Mouse (Mus musculus) cerebellum, adult 18-20 months (tissue): ENCODE data around the gene Bcl11a.
A peak's percentile ranks its signal among the peaks of the same experiment; 100 is the strongest.

Experiments
- DNase-seq, 2 experiments: peaks; one replicate each; pipeline ENCODE4 v3.0.0; 2021

Bcl11a gene

GRCm38 (mm10) chr11:24161458-24161857 is 83.6 kb downstream of the Bcl11a start:
- no peak for DNase-seq

- peak in 1 of 2 experiments; percentile 8 for DNase-seq
Measured at GRCm38 (mm10) chr11:24162056-24162455, 84.2 kb downstream of the Bcl11a start.

- DNase-seq: no peak
Measured at GRCm38 (mm10) chr11:24163072-24163471, 85.2 kb downstream of the Bcl11a start.

- no peak for DNase-seq
Measured at GRCm38 (mm10) chr11:24164065-24164464, 86.2 kb downstream of the Bcl11a start.

- no peak for DNase-seq
Measured at GRCm38 (mm10) chr11:24171675-24172285, 93.9 kb downstream of the Bcl11a start.

- no peak for DNase-seq
Measured at GRCm38 (mm10) chr11:24172585-24172984, 94.7 kb downstream of the Bcl11a start.

- no peak for DNase-seq
Measured at GRCm38 (mm10) chr11:24174161-24174792, 96.4 kb downstream of the Bcl11a start.

GRCm38 (mm10) chr11:24177458-24177857 is 99.6 kb downstream of the Bcl11a start:
- no peak for DNase-seq

GRCm38 (mm10) chr11:24178823-24179476 is 101.1 kb downstream of the Bcl11a start:
- no peak for DNase-seq

- DNase-seq: no peak
Measured at GRCm38 (mm10) chr11:24180040-24180439, 102.2 kb downstream of the Bcl11a start.

- DNase-seq: no peak
Measured at GRCm38 (mm10) chr11:24183501-24183900, 105.6 kb downstream of the Bcl11a start.

GRCm38 (mm10) chr11:24184932-24185331 is 107.1 kb downstream of the Bcl11a start:
- DNase-seq: no peak

- DNase-seq: no peak
Measured at GRCm38 (mm10) chr11:24190411-24190810, 112.6 kb downstream of the Bcl11a start.

GRCm38 (mm10) chr11:24196460-24197190 is 118.8 kb downstream of the Bcl11a start:
- DNase-seq: no peak

GRCm38 (mm10) chr11:24197424-24197823 is 119.6 kb downstream of the Bcl11a start:
- no peak for DNase-seq

- DNase-seq: no peak
Measured at GRCm38 (mm10) chr11:24199560-24199959, 121.7 kb downstream of the Bcl11a start.

GRCm38 (mm10) chr11:24200310-24200709 is 122.5 kb downstream of the Bcl11a start:
- DNase-seq: no peak

GRCm38 (mm10) chr11:24201223-24201622 is 123.4 kb downstream of the Bcl11a start:
- DNase-seq: no peak

GRCm38 (mm10) chr11:24202641-24203361 is 124.9 kb downstream of the Bcl11a start:
- DNase-seq: no peak

GRCm38 (mm10) chr11:24203489-24203888 is 125.6 kb downstream of the Bcl11a start:
- DNase-seq: no peak

- DNase-seq: no peak
Measured at GRCm38 (mm10) chr11:24208951-24209351, 131.1 kb downstream of the Bcl11a start.

GRCm38 (mm10) chr11:24214509-24215134 is 136.8 kb downstream of the Bcl11a start:
- no peak for DNase-seq
